Mouse (Mus musculus) spleen, postnatal 36 days (tissue): Measurements from ENCODE around the gene Luc7l2.
A peak's percentile ranks its signal among the peaks of the same experiment; 100 is the strongest.

Experiments used
- DNase-seq, 2 experiments: peaks; one replicate each; pipeline ENCODE4 v3.0.0; 2022; ENCODE audit warnings: low spot score in 2 of 2, mixed read lengths in 1 of 2

Gene Luc7l2

DNA sequence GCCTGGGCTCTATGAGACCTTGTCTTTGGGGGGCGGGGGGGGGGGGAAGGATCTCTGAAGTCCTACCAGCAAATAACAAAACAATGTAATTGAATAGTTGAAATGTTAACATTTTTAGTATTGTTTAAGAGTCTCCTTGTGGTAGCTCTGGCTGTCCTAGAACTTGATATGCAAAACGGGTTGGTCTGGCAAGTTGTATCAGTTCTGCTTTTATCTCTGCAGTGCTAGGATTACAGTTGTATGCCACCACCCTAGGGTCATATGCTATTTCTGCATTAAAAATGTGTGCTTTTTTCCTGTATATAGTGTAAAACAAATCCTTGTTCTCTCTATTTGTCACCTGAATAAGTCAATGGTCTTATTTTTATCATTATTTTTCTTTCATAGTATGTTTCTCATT lies 25.0 kb downstream of the Luc7l2 start:
- peak; percentile 46 to 58 for DNase-seq

DNA sequence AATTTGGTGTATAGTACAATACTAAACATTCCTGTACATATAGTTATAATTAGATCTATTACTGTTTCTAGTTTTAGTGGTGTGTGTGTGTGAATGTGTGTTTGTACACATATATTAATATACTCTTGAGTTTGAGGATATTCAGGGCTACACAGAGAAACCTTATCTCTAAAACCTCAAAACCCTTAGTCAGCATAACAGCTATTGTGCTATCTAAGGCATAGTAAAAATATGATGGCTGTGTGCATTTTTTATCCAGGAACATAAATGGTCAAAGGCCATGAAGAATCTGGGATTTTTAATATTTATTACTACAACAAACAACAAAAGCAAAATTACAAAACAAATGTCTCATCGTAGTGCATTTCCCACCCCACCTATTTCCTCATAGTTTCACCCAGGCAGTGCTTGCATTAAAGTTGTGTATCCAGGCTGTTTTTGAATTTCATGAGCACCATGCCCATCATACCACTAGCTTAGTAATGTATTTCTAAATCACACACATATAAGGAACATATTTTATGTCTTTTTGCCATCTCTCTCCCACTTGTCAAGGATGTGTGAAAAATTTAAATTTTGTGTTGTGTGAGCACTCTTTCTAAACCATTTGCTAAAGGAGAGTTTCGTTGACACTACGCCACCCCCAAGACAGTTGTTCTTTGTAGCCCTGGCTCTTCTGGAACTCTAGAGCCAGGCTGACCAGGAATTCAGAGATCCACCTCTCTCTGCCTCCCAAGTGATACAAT lies 29.2 kb downstream of the Luc7l2 start:
- DNase-seq, result no peak

DNA sequence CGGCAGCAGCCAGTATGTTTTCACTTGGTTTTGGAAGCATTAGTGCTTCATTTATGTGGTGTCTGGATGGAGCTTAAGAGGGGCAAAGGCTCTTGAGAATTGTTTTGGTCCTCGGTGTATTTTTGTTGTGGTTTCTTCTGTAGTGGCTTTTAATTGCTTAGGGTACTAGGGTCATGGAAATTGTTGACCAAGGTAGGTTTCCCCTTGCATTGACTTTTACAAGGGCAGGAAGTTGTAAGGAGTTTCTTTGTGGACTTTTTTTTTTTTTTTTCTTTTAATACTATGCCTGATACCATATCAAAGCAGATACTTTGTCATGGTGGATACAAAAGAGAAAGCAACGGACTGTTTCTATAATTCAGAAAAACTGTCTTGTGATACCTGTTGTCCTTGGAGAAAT lies 30.6 kb downstream of the Luc7l2 start:
- no peak for DNase-seq

DNA sequence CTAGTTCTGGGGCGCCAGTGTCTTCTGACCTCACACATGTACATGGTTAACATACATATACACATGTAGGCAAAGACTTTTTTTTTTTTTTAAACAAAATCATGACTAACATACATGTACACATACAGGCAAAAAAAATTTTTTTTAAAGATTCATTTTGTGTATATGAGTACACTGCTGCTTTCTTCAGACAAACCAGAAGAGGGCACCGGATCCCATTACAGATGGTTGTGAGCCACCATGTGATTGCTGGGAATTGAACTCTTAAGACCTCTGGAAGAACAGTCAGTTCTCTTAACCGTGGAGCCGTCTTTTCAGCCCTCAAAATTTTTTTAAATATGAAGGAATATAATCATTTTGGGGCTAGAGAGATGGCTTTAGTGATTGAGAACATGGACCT lies 46.3 kb downstream of the Luc7l2 start:
- no peak for DNase-seq

DNA sequence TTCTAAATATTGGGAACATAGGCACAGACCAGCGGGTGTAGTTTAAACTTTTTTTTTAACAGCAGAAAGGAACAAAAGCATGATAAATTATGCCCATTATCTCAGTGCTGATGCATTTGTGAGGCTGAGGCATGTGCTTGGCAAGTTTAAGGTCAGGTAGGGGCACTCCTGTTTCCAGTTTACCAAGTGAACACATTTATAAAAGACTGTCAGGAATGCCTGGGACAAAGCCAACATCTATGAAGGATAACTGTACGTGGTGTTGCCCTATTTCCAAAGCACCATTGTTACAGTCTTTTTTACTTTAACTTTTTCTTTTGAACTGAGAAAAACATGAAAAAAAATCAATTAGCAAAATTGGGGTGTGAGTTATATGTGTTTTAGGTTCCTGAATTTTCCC lies 58.8 kb downstream of the Luc7l2 start:
- DNase-seq, result no peak

DNA sequence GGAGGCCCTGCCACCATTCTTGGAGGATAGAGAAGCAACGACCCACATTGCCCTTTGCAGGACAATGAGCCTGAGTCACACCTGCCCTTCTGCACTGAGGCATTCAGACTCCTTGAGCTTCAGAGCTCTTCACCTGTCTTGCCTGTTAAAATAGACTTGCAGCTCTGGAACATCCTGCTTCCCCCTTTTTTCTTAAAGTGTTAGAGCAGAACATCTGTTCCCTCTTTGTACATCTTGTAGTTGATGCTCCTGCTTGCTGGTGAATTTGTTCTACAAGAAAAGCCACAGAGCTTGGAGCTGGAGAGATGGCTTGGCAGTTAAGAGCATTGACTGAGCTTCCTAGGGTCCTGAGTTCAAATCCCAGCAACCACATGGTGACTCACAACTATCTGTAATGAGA lies 71.3 kb downstream of the Luc7l2 start:
- no peak for DNase-seq

DNA sequence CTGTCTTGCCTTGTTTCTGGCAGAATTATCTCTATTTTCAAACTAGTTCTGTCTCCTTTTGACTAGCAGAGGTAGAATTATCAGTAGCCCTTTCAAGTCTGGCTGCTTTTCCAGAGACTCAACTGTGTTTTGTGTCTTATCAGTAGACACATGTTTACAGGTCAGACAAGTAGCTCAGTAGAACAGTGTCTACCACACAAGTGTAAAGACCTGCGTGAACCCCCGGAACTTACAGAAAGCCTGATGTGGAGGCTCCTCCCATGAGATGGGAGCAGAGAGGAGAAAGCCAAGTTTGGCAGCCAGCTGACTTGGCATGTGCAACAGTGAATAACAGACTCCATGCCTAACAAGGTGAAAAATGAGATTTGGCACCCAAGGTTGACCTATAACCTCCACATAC lies 72.3 kb downstream of the Luc7l2 start:
- no peak for DNase-seq

DNA sequence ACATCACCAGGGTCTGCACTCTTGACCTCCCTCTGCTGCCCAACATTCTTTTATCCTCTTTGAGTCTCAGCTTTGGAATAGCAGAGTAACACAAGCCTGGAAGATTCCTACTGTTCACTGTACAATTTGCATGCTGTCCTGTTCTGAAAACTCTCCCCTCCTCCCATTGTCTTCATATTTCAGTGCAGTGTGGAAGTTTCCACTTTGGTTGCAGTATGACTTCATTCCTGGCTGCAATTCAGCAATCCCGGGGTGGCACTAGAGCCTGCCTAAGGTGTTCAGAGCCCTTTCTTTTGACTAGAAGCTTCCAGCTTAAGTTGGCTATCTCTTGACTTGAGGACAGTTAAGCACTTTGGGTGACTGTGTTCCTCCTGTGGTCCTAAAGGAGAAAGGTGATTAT lies 73.3 kb downstream of the Luc7l2 start:
- DNase-seq, result no peak

DNA sequence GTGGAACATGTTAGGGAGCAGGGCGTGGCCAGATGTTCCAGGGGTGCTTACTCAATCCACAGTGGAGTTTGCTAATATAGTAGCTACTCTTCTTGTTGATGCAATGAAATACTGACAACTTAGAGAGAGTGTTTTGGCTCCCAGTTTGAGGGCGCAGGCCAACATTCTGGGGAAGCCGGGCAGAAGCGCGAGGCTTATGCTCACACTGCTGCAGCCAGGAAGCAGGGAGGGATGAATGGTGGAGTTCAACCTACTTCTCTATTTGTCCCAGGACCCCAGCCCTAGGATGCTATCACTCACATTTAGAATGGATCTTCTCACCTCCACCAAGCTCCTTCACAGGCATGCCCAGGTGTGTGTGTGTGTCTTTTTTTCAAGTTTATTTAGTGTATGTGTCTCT lies 75.0 kb downstream of the Luc7l2 start:
- DNase-seq, result no peak

DNA sequence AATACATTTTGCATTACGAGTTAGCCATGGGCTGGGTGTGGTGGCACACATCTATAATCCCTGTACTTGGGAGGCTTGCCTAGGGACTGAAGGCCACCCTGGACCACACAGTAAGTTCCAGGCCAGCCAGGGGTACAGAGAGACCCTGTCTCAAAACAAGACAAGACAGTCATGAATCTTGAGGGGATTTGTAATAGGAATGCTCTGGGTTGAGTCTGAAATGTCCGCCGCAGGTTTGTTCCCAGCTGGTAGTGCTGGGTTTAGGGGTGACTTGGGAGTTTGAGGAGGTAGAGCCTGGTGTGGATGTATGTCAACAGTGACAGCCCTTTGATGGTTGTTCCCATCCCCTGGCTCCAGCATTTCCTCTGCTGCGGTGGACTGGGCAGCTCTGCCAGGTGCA lies 75.9 kb downstream of the Luc7l2 start:
- no peak for DNase-seq

DNA sequence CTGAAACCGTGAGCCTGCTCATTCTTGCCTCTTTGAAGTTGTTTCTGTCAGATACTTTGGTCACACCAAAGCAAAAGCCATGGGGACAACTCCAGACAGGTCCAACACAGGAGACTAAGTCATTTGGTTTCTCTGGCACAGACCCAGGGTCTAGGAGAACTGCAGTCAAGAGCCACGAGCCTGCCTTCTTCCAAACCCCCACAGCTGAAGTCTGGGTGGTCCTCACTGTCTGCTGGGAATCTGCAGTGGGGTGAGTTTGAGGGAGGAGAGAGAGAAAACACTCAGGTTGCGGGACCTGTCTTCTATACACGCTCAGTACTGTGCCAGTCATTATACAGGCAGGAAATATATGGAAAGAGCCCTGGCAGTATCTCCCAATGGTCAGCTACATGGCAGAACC lies 76.4 kb downstream of the Luc7l2 start:
- no peak for DNase-seq

DNA sequence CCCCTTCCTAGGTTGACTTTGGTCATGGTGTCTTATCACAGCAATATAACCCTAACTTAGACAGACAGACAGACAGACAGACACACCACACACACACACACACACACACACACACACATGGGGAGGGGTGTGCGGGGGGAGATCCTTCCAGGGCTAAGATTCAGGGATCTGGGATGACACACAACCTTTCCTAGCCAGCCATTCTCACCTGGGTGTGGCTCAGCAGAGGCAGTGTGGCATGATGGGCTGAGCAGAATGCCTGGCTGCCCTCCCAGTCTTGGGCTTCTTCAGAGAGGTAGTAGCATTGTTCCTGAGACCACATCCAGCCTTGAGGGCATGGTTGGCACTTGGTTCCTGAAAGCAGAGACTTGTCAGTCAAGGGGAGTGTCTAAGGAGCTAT lies 78.4 kb downstream of the Luc7l2 start:
- DNase-seq, result no peak

DNA sequence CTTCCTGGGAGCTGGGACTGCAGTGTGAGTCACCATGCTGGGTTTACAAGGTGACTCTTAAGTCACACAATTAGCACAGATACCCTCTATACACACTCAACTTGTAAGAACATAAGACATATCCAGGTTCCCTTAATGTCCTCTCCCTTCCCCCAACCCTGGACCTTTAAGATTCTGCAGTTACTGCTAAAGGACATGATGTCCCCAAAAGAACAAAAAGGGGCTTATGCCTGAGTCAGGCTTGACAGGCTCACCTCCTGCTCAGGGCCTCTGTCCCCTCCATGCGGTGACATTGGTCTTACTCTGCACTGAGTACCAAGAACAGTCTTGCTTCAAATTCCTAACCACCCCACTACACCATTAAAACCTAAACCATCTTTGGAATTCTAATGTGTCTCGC lies 81.7 kb downstream of the Luc7l2 start:
- DNase-seq, result no peak

DNA sequence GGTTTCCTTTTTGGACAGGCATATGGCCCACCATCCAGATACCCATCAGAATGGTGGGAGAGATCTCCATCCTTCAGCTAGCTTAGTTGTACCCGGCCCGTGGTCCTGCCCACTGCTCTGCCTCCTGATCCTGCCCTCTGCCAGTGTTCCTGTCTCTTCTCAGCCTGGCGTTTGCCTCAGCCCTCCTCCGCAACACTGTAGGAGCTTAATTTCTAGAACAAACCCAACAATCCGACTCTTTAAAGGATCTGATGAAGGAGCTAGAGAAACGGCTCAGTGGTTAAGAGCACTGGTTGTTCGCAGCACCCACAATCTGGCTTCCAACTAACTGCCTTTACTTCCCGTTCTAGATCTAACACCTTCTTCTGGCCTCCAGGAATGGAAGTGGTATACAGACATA lies 83.3 kb downstream of the Luc7l2 start:
- DNase-seq, result no peak

DNA sequence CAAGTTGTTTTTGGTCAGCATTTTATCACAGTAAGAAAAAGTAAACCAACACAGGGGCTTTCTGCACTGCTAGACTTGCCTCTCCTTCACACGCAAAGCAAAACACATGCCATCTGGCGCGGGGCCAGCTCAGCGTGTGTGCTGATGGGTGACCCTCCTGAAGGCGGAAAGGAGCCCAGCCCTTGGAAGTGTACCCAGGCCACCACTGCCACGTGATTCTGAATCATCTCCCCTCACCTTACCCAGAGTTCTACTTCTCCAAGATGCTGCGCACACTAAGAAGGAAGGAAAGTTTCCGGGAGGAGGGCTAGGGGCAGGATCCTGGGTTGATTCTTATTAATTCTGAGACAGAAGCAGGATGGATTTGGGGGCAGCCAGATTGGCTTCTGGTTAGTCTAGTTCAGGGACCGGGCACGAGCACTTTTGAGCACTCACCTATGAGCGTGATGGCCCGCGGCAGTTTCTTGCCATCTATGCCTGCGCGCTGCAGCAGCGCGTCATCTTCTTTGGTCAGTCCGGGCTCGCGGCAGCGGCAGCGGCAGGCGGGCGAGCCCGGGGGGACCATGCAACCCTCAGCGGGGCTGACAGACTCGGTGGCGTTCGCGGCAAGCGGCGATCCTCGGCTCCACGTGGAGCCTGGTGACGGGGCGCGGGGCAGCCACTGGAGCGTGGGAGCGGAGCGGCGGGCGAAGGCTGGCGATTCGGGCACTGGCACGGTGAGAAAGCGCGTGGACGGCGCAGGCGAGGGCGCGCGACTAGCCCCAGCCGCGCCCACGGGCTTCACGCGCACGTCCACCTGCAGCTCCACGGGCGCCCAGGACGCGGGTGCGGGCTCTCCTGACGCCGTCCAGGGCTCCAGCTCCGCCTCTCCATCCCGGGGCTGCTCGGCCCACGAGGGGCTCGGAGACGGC lies 85.1 kb downstream of the Luc7l2 start:
- DNase-seq, result no peak

DNA sequence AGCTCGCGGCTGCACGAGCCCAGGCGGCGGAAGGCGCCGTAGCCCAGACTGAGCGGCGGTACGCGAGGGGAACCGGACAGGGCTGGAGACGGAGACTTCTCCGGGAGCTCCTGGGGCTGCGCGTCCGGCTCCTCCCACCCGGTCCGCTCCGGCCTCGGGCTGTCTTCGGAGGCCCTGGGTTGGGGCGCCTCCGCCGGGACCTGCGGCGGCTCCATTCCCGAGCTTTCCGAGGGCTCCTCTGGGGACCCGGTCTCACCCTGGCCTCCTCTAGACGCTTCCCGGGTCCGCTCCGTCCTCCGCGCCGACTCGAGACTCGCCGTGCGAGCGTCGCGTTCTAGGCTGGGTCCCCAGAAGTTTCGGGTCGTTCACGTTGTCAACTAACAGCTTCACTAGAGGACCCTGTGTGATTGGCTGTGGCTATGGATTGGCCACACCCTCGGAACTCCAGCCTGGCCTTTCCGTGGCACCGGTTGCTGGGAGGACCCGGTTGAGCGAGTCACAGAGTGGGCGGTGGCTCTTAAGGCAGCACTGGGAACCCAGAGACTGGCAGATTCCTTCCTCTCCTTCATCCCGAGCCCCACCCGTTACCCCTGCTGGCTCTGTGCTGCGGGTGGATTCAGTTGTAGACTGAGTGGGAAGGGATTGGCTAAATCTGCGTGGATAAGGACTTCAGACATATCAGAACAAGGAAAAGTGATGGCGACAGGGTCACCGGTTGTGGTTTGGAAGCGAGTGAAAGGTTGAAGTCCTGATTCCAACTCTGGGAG lies 85.9 kb downstream of the Luc7l2 start, which contains the start of gene Klrg2:
Gene Klrg2, minus strand, starts transcription at position 391 of the 767 bp plus-strand sequence.
- peak in 1 of 2 experiments; percentile 13 for DNase-seq

DNA sequence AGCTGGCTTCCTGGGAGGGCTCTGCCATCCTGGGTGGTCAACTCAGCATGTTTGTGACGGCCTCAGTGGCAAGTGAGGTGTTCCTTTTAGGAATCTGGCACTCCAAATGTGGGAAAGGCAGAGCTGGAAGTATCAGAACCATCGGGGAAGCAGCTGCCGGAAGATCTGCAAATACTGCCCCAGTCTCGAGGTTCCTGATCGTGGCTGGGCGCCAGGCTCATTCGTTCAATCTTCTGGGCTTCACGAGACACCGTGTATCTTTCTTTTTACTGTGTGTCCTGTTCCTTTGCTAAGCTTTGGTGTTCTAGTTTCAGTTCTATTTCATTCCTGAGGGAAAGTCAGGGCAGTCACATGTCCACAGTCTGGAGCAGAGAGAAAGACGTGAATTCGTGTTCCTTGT lies 89.3 kb downstream of the Luc7l2 start:
- no peak for DNase-seq

DNA sequence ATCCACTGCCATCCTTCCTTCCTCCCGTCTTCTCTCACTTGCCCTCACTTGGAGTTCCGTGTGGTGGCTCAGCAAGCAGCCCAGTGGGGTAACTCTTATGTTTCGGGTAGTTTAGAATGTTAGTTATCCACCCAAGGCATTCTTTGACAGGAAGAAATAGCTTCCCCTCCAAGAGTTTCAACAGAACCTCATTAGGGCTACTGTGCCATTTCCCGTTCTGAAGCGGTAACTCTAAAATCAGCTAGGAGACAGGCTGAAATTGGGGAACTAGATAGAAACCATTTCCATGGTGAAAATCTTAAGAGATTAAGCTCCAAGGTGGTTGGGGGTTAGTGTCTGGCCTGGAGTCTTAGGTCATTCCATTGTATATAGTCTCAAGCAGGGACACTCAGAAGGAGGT lies 90.1 kb downstream of the Luc7l2 start:
- no peak for DNase-seq

DNA sequence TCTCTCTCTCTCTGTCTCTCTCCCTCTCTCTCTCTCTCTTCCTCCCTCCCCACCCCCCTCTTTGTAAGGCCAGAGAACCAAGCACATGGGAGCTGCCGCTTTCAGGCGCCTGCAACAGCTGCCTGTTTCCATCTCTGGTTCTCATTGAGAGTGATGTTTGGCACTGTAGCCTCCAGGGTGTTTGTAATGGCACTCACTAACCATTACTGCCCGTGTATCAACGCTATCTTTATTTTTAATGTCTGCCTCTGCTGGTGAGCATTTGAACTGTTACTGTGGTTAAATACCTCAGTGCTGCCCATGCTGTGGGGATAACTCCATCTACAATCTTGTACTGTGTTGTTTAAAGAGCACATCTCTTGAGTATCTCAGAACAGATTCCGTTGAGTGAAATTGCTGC lies 90.5 kb downstream of the Luc7l2 start:
- no peak for DNase-seq

DNA sequence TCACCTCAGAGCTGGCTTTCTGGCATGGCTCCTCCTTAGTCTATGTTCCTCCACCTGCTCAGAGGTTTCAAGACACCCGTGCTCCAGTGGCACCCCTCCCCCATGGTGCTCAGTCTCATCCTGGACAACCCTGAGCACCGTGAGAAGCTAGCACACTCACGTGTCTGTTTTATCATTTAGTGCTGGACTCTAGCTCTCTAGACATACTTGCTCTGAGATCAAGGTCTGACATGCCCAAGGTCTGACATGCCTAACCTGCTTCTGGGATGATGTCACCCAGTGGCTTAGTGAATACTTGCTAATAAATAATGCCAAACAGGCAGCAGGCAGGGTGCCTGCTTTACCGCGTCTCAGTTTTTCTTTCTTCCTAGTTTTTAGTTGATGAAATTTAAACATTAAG lies 91.5 kb downstream of the Luc7l2 start:
- DNase-seq, result no peak

DNA sequence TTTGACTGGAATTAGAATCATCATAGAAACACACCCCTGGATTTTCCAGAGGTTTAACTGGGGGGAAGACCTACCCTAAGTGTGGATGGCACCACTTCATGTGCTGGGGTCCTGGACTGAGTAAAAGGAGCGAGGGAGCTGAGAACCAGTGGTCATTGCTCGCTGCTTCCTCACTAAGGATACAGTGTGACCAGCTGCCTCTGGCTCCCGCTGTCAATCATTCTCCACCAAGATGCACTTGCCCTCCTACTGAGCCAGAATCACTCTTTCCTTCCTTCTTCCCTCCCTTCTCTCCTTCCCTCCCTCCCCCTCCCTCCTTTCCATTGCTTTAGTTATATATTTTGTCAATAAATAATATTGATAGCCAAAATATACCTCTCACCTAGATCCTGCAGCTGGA lies 91.9 kb downstream of the Luc7l2 start:
- no peak for DNase-seq

DNA sequence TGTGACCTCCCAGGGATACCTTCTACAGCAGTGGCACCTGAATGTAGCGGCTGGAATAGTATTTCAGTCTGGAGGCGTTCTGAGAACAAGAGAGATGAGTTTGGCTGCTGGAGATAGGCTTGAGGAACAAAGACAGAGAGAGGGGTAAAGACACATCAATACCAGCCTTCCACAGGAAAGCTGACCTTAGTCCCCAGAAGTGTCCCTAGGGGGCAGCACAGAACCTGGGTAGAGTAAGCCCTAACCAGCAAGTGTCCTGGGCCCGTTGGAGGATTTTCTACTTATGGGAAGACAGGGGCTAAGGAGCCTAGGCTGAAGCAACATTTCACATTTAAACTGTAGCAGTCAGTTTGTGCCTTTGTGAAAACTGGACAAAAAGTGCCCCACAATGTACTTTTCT lies 98.4 kb downstream of the Luc7l2 start:
- DNase-seq, result peak; percentile 29 to 34
